Mouse (Mus musculus): ENCODE measurements around the gene Srsf5.
A peak's percentile ranks its signal among the peaks of the same experiment; 100 is the strongest.
"Not testable (repeated sequence)": the region's sequence is repeated elsewhere in the genome, so short reads cannot be mapped to it uniquely, and the experiment has no call there.

Gene Srsf5

DNA sequence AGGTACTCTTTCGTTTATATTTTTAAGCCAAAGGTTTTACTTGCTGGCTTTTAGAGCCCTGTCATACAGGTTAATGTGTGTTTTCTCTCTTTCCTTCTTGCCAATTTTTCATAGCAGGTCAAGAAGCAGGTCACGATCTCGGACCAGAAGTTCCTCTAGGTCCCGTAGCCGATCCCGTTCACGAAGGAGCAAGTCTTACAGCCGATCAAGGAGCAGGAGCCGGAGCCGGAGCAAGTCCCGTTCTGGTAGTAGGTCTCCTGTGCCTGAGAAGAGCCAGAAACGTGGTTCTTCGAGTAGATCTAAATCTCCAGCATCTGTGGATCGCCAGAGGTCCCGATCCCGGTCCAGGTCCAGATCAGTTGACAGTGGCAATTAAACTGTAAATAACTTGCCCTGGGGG, 4.3 kb downstream of the Srsf5 start:
- DNase-seq = not testable (repeated sequence)

DNA sequence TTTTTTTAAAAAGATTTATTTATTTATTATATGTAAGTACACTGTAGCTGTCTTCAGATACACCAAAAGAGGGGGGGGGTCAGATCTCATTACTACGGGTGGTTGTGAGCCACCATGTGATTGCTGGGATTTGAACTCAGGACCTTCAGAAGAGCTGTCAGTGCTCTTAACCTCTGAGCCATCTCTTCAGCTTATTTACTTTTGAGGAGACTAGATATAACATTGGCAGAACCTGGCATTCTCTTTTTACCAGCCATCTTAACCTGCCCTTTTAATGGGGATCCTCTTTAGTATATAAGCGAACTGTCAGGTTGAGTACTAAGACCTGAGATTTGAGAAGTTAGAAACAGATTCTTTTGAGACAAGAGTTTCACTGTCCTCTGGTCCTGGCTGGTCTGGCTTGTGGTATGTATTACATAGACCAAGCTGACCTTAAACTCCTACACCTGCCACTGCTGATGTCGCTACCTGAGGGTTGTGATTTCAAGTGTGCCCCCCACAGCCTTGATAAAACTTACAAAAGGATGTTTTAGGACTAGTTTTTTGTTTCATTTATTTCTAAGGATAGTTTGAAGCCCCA, 6.4 kb downstream of the Srsf5 start:
- no peak for DNase-seq

DNA sequence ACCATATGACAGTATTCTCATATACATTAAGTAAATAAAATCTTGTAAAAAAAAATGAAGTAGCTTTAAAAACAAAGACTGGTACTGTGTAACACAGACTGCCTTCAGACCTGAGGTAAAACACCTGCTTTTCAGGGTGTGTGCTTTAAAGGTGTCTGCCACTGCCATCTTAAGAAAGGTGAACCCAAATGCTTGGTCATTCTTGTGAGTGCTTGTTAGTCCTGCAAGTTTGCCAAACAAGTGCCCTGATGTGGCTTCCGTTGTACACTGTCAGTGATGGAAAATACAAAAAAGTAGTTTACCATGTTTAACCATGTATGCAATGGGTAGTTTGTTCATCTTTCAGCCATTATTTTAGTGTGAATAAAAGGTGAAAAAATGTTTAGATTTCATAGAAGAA, 7.2 kb downstream of the Srsf5 start:
- no peak for DNase-seq

DNA sequence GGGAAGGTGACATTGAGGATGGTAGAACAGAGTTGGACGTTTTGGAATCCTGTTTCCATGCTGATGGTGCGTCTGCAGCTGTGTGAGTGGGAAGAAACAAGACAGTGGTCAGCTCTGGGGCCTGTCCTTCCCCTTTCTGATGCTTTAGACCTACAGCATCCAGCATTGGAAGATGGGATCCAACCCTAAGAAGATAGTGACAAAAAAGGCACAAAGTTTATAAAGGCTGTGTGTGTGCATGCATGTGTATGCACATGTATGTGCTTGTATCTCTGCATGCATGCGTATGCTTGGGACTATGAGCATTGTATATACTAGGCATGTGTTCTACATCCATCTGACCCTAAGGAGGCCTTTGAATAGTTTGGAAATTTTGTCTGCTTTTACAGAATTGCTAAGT, 10.7 kb downstream of the Srsf5 start:
- no peak for DNase-seq

DNA sequence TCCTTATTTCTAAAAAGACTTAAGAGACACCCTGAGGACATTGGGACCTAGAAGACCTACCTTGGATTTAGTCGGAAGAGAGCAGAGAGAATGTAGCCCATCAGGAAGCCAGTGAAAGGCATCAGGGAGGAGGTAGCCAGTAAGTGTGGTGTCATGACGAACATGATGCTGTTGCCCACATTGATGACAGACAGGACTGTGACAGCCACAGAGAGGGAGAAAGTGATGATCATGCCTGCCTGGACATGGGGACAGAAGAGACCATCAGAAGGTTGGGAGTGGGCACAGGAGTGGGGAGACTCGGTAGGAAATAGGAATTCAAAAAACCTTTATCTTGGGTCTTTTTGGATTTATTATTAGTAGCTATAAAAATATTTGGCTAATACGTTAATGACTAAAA, 12.7 kb downstream of the Srsf5 start:
- DNase-seq = no peak

DNA sequence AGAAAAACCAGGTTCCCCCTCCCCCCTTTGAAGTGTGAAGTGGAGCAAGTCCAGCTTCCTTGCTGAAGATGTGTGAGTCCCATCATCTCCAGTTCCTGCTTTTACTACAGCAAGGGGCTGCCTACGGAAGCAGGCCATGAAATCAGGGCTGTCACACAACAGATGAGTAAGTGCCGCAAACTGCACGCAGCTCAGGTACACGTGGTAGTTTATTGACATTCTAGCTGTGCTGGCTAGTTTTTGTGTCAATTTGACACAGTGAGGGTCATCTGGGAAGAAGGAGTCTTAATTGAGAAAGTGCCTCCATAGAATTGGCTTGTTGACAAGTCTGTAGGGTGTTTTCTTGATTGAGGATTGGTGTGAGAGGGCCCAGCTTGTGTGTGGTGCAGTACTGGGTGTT, 17.3 kb downstream of the Srsf5 start:
- no peak for DNase-seq

DNA sequence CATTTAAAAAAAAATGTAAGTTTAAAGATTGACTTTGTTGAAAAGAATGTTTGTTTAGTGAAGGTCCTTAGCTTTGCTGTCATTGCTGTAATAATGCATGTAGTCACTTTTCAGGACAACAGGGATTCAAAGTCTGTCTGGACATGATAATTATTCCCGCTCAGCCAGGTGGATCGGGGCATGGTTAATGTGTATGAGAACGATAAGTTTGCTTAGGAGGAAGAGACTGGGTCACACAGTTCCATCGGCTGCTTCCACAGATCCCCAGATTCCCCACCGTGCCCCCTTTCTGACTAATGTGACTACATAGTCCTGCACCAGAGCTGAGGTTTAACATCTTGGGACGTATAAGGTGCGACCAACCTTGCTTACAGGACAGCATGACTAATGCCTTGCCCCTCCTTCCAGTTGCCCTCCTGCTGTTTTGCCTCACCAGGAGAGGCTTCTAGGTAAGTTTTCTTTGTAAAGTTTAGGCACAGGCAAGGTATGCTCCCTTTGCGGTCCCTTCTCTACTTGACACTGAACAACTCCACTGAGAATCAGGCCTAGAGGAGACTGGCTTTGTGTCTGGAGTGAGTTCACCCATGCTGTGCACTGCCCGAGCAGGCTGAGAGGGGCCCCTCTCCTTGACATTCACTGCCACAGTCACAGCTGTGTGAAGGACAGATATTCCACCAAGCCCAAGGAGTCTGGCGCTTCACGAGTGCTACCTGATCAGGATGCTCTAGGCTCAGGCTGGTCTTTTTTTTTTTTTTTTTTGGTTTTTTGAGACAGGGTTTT, 20.9 kb downstream of the Srsf5 start:
- DNase-seq = peak; percentile 46

DNA sequence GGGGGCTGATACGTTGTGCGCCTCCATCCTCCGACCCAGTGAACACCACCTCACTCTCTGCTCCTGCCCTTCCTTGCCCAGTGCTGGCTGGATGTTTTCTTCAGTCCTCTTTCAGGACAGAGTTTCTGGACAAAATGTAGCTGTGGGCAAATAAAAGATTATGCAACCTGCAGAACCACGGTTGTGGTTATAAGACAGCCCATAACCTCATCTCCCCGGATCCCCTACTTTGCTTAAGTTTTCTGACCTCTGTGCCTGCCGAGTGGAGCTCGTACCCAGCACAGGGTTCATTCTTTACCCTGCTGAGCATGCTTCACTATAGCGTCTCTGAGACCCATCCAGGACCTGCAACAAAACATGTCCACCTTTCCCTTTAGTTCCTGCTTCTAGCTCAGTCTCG, 22.6 kb downstream of the Srsf5 start:
- no peak for DNase-seq

DNA sequence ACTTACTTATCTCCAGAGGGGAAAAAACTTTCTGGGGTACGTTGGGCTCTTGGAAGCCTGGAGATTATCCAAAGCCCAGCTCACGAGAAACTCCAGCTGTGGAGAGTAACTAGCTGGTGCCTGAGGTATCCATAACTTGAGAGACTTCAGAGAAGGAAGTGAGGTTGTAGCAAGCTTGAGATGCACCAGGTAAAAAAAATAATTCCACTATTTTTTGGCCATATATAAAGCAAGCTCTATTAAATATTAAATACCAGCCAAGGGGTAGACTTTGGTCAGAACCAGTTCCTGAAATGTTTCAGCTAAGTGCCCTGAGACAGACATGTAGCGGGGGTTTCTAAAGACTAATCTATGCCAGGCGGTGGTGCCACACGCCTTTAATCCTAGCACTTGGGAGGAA, 23.3 kb downstream of the Srsf5 start, which contains the start of gene Slc10a1:
Gene Slc10a1 (minus strand): TSS at position 101 of the 400 bp plus-strand sequence.
- DNase-seq = no peak

DNA sequence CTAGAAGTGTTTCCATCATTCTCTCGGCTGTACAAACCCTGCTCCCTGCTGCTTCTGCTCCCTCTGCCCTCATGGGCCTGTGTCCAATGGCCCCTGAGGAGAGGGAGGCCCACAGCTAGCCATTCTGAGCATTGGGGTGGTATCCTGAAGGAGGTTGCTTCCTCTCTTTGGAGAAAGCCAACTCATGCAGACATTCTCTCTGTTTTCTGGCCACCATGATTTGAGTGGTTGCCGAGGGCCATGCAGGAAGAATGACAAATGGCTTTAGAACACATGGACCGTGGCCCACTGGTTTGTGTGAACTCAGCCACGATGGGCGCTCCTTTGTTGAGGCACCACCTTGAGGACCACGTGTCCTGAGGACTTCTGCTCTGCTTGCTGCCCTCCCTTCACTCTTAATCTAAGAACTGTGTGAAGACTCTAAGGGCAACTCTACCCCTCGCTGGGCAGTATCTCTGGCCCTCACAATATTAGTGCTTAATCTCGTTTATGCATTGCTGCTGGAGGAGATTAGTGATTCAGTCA, 24.9 kb downstream of the Srsf5 start:
- no peak for DNase-seq

DNA sequence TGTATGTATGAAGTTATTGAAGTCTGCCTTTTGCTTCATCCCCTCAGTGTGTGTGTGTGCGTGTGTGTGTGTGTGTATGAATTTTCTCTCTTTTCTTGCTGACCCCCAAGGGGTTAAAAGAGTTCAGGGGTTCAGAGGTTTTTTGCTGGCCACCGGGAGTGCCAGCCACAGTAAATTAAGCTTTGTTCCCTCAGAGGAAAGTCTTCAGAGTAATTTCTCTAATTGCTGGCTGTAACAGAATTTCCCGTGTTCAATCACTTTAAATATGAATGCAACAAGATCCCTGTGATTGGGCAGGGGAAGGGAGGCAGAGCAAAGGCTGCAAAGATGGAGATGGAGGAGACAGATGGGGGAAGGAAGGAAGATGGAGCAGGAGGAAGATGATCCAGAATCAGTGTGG, 26.5 kb downstream of the Srsf5 start:
- no peak for DNase-seq

DNA sequence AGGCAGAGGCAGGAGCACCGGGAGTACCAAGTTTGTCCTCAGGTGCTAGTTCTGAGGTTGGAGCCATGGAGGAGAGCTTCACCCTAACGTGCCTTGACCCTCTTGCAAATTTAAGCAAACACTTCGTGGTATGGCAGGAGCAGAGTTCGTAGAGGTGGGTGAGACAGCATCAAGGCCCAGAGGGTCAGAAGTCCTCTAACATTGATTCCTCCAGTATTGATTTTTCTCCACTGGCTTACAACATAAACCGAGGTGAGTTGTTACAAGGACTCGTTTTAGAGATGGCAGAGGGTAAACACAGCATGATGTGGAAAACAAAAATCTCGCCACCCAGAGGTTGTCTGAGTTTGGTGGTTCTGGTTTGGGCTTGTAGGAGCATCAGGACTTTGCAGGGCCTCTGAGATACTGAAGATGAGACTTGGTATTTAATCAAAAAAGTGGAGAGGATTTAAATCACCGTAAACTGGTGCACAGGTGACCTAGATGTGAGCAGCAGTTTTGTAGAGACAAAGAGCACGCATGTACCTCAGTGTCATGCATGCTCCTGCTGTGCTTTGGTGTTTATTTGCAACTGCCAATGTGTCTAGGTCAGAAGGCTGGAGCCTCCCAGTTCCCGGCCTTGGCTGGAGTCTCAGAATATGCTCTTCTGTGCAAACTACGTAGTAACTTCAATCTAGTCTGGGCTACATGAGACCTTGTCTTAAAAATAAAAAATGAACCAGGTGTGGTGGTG, 30.8 kb downstream of the Srsf5 start:
- DNase-seq = no peak

DNA sequence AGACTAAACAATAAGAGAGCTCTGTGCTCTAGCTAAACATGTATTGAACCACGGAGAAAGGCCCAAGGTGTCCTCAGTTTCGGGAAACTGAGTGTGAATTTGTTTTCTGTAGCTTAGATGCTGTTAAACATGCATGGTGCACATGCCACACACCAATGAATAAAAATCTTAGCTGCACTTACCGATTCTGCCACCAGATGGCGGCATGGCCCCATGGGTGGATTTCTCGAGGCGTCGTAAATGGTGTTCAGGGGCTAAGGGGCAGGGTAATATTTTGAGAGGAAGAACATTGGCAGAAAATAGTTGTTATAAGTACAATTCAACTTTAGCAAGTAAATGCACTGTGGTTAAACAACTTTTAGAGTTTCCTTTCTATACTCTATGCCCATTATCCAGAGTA, 37.0 kb downstream of the Srsf5 start:
- peak; percentile 79 for DNase-seq

DNA sequence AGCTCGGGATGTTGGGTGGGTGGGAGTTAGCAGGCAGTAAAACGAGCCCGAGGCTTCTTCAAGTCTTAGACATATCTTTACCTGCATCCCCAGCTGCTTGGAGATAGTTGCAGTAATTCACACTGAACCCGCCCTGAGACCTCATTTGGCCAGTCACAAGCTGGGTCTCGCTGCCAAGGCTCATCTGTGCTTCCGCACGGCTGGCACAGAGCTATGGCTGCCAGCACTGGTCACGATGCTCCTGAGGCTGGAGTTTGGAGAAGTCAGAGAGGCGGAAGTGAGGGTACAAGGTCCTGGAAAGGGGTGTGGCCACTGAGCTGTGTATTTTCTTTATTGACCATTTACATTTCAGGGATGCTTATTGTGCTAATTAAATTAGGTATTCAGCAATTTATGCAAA, 38.4 kb downstream of the Srsf5 start:
- DNase-seq = no peak

DNA sequence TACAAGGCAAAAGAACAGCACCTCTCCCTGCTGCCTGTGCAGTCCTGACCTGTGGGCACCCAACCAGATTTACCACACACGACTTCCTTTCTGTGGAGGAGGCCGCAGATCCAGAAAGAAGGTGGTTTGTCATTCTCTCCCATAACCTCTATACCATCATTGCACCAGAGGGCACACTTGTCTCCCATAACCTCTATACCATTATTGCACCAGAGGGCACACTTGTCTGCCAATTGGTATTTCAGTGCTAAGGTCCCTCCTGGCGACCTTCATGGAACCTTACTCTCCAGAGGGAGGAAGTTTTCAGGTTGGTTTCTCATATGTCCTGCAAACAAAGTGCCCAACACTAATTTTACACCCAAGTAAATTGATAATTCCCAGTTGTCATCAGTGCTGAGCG, 41.3 kb downstream of the Srsf5 start:
- no peak for DNase-seq

DNA sequence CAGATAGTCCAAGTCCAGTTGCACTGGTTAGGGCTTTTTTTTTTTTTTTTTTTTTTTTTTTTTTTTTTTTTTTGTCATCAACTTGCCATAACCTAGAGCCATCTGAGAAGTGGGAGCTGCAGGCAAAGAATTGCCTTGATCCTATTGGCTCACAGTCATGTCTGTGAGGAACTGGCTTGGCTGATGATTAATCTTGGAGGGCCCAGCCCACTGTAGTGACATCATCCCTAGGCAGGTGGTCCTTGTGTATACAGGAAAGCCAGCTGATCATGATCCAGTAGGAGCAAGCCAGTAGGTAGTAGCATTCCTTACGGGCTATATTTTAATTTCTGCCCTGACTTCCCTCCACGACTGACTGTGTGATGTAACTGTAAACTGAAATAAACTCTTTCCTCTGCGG, 43.0 kb downstream of the Srsf5 start:
- DNase-seq = no peak

DNA sequence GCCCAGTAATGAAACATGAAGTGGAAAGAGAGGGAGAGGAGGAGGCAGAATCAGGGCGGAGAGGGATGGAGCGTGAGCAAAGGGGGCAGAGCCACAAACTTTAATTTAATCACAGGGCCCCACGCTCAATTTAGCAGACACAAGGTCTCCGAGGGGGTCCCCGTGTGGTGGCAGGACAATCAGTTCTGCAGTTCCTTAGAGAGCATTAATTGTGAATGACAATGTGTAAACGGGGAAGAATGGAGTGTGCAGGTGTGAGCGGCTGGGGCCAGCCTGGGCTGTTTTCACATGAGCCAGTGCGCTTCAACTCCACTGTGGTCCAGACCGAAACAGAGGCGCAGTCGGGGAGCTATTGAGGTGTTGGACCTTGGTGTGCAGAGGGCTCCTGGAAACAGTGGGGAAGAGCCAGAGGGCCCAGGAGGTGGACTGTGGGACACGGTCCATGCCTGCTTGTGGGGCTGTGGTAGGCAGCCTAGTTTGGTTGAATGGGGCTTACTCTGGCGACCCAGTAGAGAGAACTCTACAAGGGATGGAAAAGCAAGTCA, 45.7 kb downstream of the Srsf5 start:
- DNase-seq = no peak

DNA sequence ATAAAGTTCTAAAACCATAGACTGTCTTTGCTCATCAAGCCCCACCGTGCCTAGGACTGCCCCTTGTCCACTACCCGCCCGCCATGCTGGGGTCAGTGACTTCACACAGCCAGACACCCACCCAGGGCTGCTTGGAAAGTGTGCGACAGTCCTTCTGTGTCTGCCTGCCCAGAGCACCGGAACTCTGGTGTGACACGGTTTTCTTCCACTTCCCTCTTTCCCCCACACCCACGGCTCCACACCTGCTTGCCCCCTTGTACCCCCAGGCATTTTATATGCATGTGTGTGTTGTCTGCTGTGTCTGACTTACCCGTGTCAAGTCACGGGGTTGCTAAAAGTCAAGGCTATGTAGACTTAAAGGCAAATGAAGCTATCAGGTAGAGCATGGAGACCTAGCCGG, 46.5 kb downstream of the Srsf5 start:
- no peak for DNase-seq

DNA sequence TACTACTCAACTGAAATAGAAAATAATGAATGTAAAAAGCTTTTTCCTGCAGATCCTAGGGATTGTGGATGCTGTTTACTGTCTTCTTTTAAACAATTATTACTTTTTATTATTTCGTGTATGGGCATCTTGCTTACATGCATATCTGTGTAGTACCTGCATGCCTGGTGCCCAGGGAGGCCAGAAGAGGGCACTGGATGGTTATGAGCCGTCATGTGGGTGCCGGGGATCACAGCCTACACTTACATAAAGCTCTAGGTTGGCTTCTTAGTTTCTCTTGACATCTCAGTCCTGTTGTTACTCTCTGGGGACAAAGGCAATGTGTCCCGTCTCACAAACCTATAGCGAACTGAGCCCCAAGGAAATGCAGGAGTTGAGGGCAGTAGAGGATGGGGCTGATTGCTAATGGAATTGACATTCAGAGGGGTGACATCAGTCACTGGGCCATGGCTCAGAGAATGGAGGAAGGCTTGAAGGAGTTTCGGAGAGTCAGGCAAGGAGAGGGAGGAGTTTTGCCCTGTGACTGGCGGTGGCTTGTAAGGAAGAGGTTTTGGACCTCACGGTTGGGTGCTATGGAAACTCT, 47.3 kb downstream of the Srsf5 start:
- DNase-seq = no peak

DNA sequence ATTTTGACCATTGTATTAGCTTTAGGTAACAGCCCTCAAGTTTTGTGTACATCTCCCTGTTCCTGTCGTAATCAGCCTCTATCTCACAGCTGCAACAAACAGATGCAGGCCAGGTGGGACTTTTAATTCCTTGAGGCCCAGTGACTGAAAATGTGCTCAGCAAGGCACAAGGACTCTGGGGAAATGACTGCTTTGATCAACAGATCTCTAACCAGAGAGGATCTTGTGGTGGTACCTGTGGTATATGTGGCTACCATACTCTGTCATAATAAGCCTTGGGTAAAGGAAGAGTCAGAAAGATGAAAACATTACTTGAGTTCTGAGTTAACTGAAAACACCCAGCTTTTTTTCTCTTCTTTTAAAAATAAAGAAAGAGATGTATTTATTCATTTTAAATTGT, 48.5 kb downstream of the Srsf5 start:
- DNase-seq = no peak

DNA sequence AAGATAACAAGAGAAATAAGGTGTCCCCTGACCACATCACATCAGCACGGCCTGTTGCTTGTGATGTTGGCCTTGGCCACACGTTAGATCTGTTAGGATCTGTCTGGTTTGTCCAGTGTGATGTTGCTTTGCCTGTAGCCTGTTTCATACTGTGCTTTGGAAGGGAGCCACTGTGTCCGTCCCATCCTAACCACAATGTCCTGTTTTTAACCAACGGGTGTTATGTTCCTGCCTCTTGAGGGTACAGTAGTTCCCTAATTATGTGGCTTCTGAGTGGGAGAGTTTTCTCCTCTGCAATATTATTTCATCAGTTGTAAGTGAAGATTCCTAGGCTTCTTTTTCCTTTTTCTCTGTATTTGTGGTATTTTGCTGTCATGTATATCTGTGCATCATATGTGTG, 50.0 kb downstream of the Srsf5 start:
- DNase-seq = no peak

DNA sequence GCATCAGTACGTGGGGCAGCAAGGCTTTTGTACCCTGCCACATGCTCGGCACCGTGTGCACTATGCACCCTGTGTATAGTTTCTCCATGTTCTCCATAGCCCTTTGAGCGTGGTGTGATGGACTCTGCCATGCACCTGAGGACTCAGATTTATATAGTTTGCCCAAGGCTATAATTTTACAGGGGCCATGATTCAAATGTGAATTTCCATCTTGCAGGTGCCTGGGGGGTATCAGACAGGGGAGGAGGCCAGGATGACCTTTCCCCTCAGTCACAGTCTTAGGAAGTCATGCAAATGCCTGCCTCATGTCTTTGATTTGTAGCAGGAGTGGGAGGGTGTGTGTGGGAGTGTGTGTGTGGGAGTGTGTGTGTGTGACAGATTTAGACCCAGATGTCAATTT, 52.3 kb downstream of the Srsf5 start:
- no peak for DNase-seq

DNA sequence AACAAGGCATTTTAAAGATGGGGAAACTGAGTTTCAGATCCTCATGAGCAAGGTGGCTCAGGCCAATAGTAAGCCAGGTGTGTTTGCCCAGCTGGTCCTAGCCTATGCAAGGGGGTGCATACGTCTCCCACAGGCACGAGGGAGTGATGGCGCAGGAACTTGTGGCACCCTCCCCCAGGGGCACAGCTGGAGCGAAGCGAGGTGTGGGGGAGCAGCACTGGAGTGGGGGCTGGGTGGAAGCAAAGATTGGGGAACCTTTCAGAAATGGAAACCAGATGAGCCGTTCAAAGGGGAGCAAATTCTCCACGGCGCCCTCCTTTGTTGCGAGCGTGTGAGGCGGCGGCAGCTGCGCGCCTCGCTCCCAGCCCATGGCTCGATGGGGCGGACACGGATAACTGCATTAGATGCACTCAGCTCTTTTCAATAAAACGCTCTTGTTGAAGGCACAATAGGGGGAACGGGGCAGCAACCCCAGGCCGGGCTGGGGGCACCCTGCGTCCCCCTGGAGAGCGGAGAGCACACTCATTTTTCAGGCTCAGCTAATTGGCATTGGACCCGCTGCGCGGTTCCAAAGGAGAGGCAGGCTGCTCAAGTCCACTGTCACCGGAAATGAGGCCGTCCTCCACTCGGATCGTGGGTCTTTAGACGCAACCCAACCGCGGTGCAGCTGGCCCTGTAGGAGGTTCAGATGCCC, 53.4 kb downstream of the Srsf5 start:
- no peak for DNase-seq
